Mouse (Mus musculus) ES-E14 (cell line): ENCODE data around the gene Rims1.

Experiments
- HCFC1 ChIP-seq: IDR thresholded peaks from 2 replicates; pipeline ENCODE4 v1.6.1; 2012; ENCODE audit warnings: low read length, inconsistent platforms, borderline replicate concordance; ENCODE audit not compliant: insufficient read depth
- ZNF384 ChIP-seq: IDR thresholded peaks from 2 replicates; pipeline ENCODE4 v1.6.1; 2012; ENCODE audit warnings: low read depth, low read length, inconsistent platforms

DNA sequence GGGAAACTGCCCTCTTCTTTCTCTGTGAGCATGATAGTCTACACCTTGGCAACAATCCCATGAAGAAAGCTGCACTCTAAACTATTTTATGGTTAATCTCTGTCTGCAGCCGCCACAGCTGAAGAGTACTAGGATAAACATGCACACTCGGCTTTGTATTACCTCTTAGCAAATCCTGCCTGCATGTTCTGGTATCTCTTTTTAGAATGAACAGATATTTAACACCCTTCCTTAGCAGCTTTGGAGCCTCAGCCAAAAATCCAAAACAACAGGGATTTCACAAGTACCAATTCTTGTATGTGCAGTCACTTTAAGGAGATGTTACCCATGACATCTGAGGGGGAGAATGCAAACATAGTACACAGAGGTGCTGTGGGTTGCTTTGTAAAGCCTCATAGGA is 545.5 kb downstream of the Rims1 start:
- no peak for TF ChIP-seq ZNF384
- TF ChIP-seq HCFC1 = no peak
